Mouse (Mus musculus) embryo, embryonic 11 days (tissue): ENCODE measurements at regions not wholly inside any gene's neighbourhood (a gene's known extent, or its start where the extent isn't known, plus 50 kb on each side); places are given as distances from the start of the nearest gene placed in this dataset.
"Not testable (repeated sequence)": the region's sequence is repeated elsewhere in the genome, so short reads cannot be mapped to it uniquely, and the experiment has no call there.

Experiments
- DNase-seq: peaks from one replicate; pipeline ENCODE4 v3.0.0-alpha.2; 2015

GRCm38 (mm10) chr12:79988401-79989358, 124.1 kb downstream of the Zfp36l1 start:
- no peak for DNase-seq

DNA sequence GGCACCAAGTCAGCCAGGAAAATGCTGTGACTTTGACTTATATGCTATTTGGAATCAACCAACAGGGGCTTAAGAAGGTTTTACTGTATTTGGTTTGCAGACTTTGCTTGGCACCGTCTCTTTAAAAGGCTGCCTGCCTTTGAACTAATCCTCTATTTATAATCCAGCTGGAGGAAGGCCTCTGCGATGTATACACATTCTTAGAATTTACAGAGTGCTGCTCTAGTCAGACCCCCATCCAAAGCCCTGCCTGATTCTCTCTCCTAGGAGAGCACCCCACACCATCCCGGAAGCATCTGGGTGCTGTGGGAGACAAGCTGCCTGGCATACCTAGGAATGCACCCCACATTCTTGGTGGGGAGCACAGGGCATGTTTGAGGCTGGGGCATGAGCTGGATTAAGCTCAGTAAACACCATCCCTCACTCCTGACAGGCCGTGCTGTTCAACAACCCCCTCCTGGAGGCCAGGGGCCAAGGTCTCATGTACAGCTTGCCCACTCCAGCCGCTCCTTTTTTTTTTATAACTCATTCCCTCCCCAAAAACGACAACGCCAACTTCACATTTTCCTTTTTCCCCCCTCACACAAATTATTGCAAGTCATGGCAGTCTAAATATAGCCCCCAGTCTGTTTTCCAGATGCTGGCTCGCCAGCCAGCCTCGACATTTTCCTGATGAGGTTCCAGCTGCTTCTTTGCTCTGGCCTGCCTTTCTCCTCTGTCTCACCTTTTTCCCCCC, 126.4 kb downstream of the Zfp36l1 start:
- DNase-seq = no peak

DNA sequence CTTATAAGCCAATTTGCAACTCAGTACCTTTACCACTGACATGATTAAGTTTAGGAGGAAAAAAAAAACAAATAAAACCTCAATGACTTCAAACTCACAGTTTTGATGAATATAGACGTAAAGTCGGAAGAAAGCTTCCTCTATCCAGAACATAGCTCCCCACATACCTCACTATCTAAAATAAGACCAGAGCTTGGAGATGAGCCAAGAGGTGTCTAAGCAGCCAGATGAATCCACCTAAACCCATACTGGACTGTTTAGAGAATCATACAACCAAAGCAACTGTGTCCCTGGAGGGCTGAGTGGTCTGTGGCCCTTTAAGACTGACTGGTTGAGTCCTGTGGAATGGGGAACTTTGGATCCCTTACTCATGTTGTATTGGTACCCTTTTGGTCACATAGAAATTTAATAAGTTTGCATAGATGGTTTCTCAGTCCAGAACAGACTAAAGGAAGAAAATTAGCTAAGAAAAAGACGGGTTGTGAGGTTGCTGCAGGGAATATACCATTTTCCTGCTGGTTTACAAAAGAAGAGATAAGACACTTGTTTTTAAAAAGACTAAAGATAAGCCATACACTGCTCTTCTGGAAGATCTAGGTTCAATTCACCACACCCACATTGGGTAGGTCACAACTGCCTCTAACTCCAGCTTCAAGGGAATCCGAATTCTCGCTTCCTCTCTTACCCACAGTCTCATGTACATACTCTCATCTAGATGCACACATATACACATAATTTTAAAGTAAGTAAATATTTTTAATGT, 127.6 kb downstream of the Zfp36l1 start:
- DNase-seq = no peak

DNA sequence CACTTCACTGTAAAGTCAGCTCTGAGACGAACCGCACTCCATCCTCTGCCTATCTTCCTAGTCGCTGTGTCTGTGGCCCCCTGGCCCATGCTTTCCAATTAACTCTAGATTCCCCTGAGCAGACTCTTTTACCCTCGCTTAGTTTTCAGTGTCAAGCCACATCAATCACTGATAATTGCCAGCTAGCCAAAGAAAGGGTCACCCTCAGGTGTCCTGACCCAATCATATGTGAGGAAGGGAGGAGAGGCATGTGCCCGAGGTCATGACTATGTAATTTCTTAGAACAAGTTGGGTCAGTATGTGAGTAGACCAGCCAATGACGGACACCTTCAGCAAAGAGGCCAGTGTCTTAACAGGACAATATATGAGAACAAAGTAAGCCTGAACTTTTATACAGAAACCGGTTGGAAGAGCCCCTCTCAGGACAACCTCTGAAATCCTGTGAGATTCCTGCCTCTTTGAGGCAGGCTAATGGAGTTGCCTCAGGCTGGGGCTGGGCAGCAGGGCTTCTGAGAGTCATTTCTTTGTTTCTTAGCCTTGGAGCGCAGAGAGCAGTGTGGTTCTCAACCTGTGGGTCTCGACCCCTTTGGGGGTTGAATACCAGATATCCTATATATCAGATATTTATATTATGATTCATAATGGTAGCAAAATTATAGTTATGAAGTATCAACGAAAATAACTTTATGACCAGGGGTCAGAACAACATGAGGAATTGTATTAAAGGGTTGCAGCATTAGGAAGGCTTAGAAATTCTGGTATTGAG, 128.6 kb downstream of the Zfp36l1 start:
- no peak for DNase-seq

- DNase-seq = no peak
Observed at GRCm38 (mm10) chr12:79983232-79983631, 129.6 kb downstream of the Zfp36l1 start.

GRCm38 (mm10) chr12:79982497-79982896, 130.3 kb downstream of the Zfp36l1 start:
- not testable (repeated sequence) for DNase-seq

- no peak for DNase-seq
Observed at GRCm38 (mm10) chr12:79980711-79981110, 132.1 kb downstream of the Zfp36l1 start.

DNA sequence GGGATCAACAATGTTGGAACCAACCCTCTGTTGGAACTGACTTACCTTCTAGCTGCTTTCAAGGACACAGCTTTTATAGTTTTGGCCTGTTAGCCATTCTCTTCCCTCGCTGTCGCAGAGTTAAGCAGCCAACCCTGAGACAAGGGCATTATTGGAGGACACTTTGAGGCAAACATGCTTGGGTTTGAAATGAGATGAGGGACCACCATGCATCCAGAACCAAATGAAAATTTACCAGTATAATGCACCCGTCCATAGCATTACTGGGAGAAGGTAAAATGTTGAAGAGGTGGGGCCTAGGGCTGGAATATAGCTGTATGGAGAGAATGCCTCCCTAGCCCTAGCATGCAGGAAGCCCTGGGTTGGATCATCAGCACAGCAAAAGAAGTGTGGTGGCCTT, 135.7 kb downstream of the Zfp36l1 start:
- DNase-seq = no peak

GRCm38 (mm10) chr12:79975466-79976239, 137.2 kb downstream of the Zfp36l1 start:
- no peak for DNase-seq

DNA sequence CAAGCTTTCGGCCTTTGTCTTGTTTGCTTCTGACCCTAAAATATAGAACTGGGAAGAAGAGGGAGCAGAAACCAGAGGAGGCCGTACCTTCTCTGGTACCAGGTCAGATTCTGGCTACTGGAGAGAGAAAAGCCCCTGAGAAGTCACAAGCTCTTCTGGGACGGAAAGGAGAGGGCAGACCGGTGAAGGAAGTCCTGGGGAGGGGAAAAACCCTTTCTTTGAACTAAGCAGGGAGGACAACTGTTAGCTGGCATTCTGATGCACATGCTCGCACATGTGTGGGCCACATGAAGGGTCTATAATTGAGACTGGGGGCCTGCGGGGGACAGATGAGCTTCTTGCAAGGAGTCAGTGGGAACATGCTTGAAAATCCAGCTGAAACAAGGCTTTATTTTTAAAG, 137.8 kb downstream of the Zfp36l1 start:
- no peak for DNase-seq

DNA sequence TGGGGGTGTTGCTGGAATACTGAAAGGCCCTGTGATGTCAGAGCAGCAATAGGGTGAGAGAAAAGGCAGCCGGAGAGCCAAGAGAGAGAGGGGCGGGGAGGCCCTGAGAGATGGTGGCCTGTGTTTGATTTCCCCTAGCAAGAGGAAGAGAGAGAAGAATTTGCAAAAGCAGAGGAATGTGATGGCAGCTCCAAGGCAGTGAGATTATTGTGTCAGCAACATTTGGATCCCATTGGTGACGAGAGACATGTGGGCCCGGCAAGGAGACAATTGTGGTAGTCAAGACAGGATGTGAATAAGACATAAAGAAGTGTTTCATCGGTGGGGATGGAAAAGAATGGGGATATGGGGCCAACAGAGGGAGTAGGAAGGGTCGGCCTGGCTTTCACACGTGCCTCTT, 138.3 kb downstream of the Zfp36l1 start:
- DNase-seq = no peak

- no peak for DNase-seq
Observed at GRCm38 (mm10) chr12:79973566-79974230, 139.1 kb downstream of the Zfp36l1 start.

DNA sequence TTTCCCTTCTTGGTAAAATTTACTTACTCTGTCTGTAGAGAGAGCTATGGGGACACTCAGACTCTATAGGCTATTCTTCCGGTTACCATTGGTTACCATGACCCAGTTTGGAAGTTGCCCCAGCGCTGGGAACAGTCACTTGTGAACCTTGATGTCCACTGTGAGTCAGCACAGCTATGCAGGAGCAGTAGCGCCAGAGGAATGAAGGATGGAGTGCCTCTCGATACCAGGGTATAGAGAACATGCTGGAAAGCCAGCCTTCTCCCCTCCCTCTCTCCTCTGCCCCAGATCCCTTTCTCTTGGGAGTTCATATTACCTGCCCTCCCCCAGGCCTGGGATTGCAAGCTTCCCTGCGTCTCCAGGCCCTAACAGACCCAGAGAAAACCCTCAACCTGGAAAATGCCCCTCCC, 141.8 kb downstream of the Zfp36l1 start:
- no peak for DNase-seq

GRCm38 (mm10) chr12:79970227-79970901, 142.4 kb downstream of the Zfp36l1 start:
- DNase-seq = peak; percentile 68

DNA sequence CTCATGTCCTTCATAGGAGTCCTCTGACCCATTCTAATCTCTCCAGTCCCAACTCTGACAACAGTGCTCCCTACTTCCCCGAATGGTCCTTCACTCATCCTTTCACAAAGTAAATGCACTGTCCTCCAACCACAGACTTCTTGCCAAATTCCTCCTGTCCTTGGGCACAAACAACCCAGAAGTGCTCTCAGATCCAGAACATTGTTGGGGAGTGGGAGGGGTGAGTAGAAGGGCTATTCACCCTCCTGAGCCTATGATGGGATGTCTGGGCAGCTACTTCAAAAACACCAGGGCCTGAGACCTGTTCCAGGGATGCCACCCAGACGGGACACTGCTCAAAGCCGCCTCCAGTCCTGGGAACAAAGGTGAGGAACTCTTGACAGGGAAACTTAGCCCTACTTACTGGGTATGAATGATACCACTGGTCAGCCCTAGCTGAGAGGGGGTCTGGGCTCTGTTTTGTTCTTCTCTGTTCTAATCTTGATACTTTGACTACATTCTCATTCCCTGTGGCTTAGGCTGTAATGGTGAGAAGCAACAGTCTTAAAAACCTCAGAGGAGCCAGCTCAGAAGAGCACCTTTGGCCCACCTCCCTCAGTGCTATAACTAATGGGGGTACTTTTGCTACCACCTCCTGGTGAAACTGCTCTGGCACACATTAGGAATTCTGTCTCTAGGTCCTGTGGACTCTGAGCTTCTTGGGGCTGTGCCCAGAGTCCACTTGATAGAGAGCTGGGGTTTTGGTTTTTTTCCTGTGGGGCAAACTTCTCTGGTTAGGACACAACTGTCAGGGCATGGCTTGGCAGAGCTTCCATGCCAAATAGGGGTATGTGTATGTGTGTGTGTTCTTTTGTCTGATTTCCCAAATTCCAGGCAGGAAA, 143.2 kb downstream of the Zfp36l1 start:
- no peak for DNase-seq

DNA sequence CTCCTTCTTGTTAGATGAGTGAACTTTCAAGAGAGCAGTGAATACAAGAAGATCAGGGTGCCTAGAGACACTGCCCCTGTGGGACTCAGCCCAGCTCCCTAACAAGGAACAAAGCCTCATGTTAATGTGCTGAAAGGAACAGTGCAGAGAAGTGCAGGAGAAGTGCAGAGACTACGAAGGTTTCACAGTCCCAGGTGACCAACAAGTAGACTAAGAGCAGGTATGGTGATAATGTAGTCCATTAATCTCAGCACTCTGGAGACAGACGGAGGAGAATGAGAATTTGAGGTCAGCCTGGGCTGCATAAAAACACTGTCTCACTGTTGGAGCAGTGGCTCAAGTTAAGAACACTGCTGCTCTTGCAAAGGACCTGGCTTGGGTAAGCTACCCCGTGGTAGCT, 144.1 kb downstream of the Zfp36l1 start:
- no peak for DNase-seq

GRCm38 (mm10) chr12:79967491-79968255, 145.1 kb downstream of the Zfp36l1 start:
- no peak for DNase-seq
